Mouse (Mus musculus) E14TG2a.4 (cell line): ENCODE results near the gene Gphn.

Experiments used
- CTCF ChIP-seq: conservative IDR thresholded peaks from 2 replicates; pipeline ENCODE4 v1.5.1; 2014; ENCODE audit warnings: low read length
- NANOG ChIP-seq: IDR thresholded peaks from 2 replicates; pipeline ENCODE4 v1.6.1; 2014; ENCODE audit warnings: borderline replicate concordance, low read length, mixed read lengths
- POU5F1 ChIP-seq: IDR thresholded peaks from 2 replicates; pipeline ENCODE4 v1.6.1; 2014; ENCODE audit warnings: low read length, borderline replicate concordance

- TF ChIP-seq CTCF (no peak), POU5F1 (no peak), NANOG (no peak)
These were observed 1.1 kb downstream of the Gphn start for GRCm38 (mm10) chr12:78227021-78227932.
